Mouse (Mus musculus): ENCODE data around the gene Stx8.
A peak's percentile ranks its signal among the peaks of the same experiment; 100 is the strongest.

The Stx8 gene

GRCm38 (mm10) chr11:68201811-68202459, 235.9 kb downstream of the Stx8 start:
- no peak for DNase-seq

GRCm38 (mm10) chr11:68202561-68202960, 236.6 kb downstream of the Stx8 start:
- no peak for DNase-seq

GRCm38 (mm10) chr11:68203658-68204315, 237.8 kb downstream of the Stx8 start:
- no peak for DNase-seq

- no peak for DNase-seq
Measured at GRCm38 (mm10) chr11:68204407-68204806, 238.4 kb downstream of the Stx8 start.

GRCm38 (mm10) chr11:68205572-68206229, 239.7 kb downstream of the Stx8 start:
- DNase-seq: no peak

GRCm38 (mm10) chr11:68208023-68208422, 242.0 kb downstream of the Stx8 start:
- peak; percentile 35 for DNase-seq

- no peak for DNase-seq
Measured at GRCm38 (mm10) chr11:68208582-68208981, 242.6 kb downstream of the Stx8 start.

- no peak for DNase-seq
Measured at GRCm38 (mm10) chr11:68209506-68209905, 243.5 kb downstream of the Stx8 start.

- DNase-seq: no peak
Measured at GRCm38 (mm10) chr11:68210714-68211113, 244.7 kb downstream of the Stx8 start.

- DNase-seq: peak; percentile 71
Measured at GRCm38 (mm10) chr11:68211924-68212578, 246.1 kb downstream of the Stx8 start.

GRCm38 (mm10) chr11:68213896-68214295, 247.9 kb downstream of the Stx8 start:
- no peak for DNase-seq

GRCm38 (mm10) chr11:68214496-68215205, 248.7 kb downstream of the Stx8 start:
- DNase-seq: no peak

- peak; percentile 33 for DNase-seq
Measured at GRCm38 (mm10) chr11:68215206-68215912, 249.4 kb downstream of the Stx8 start.

- DNase-seq: no peak
Measured at GRCm38 (mm10) chr11:68216041-68216440, 250.0 kb downstream of the Stx8 start.

- DNase-seq: no peak
Measured at GRCm38 (mm10) chr11:68220733-68221132, 254.7 kb downstream of the Stx8 start.

GRCm38 (mm10) chr11:68222209-68222608, 256.2 kb downstream of the Stx8 start:
- DNase-seq: no peak

- DNase-seq: no peak
Measured at GRCm38 (mm10) chr11:68223143-68223542, 257.1 kb downstream of the Stx8 start.

- no peak for DNase-seq
Measured at GRCm38 (mm10) chr11:68226654-68227057, 260.7 kb downstream of the Stx8 start.

GRCm38 (mm10) chr11:68227837-68228236, 261.8 kb downstream of the Stx8 start:
- no peak for DNase-seq

GRCm38 (mm10) chr11:68228941-68229665, 263.1 kb downstream of the Stx8 start:
- DNase-seq: no peak

GRCm38 (mm10) chr11:68231558-68231957, 265.6 kb downstream of the Stx8 start:
- no peak for DNase-seq
